Mouse (Mus musculus): ENCODE results near the gene Abcc5. TPM values are rescaled to one million over a fixed set of nuclear protein-coding genes. Genes with fewer than 3 reads are reported as not detected.
"Not testable (repeated sequence)": the region's sequence is repeated elsewhere in the genome, so short reads cannot be mapped to it uniquely, and the experiment has no call there.

Abcc5 gene
- total RNA-seq, 2 experiments from 2014 or later: 60.7 to 61.2 TPM

GRCm38 (mm10) chr16:20371731-20372130 lies 54.5 kb downstream of the Abcc5 start:
- intact Hi-C loops (cut with DNase I): no loop called here
- no peak for DNase-seq

- intact Hi-C loops (cut with DNase I): no loop called here
- no peak for DNase-seq
Measured at GRCm38 (mm10) chr16:20368221-20368620, 58.0 kb downstream of the Abcc5 start.

GRCm38 (mm10) chr16:20362121-20362520 lies 64.1 kb downstream of the Abcc5 start:
- intact Hi-C loops (cut with DNase I): loop anchor here (5.0 kb wide), 1 partner anchor 40 kb away; no protein-coding TSS in a partner anchor
- DNase-seq: no peak

GRCm38 (mm10) chr16:20361496-20361895 lies 64.7 kb downstream of the Abcc5 start:
- DNase-seq: not testable (repeated sequence)
- intact Hi-C loops (cut with DNase I): loop anchor here (5.0 kb wide), 1 partner anchor 41 kb away; no protein-coding TSS in a partner anchor

- no peak for DNase-seq
- intact Hi-C loops (cut with DNase I): loop anchor here (5.0 kb wide), 1 partner anchor 43 kb away; no protein-coding TSS in a partner anchor
Measured at GRCm38 (mm10) chr16:20359643-20360295, 66.4 kb downstream of the Abcc5 start.

GRCm38 (mm10) chr16:20357837-20358236 lies 68.4 kb downstream of the Abcc5 start:
- DNase-seq: no peak
- intact Hi-C loops (cut with DNase I): no loop called here

GRCm38 (mm10) chr16:20354762-20355161 lies 71.4 kb downstream of the Abcc5 start:
- DNase-seq: no peak
- intact Hi-C loops (cut with DNase I): no loop called here

GRCm38 (mm10) chr16:20354011-20354410 lies 72.2 kb downstream of the Abcc5 start:
- no peak for DNase-seq
- intact Hi-C loops (cut with DNase I): no loop called here

GRCm38 (mm10) chr16:20345464-20345863 lies 80.7 kb downstream of the Abcc5 start:
- DNase-seq: no peak
- intact Hi-C loops (cut with DNase I): no loop called here

- DNase-seq: no peak
- intact Hi-C loops (cut with DNase I): no loop called here
Measured at GRCm38 (mm10) chr16:20338616-20339015, 87.6 kb downstream of the Abcc5 start.

- no peak for DNase-seq
- intact Hi-C loops (cut with DNase I): no loop called here
Measured at GRCm38 (mm10) chr16:20334918-20335317, 91.3 kb downstream of the Abcc5 start.

- no peak for DNase-seq
- intact Hi-C loops (cut with DNase I): no loop called here
Measured at GRCm38 (mm10) chr16:20328306-20328705, 97.9 kb downstream of the Abcc5 start.

GRCm38 (mm10) chr16:20325286-20325685 lies 100.9 kb downstream of the Abcc5 start, which contains the start of gene Cyp2ab1:
TSS of gene Cyp2ab1 (minus strand) at chr16:20325404.
- no peak for DNase-seq
- intact Hi-C loops (cut with DNase I): no loop called here

GRCm38 (mm10) chr16:20323907-20324306 lies 102.3 kb downstream of the Abcc5 start:
- no peak for DNase-seq
- intact Hi-C loops (cut with DNase I): no loop called here

GRCm38 (mm10) chr16:20322274-20322673 lies 103.9 kb downstream of the Abcc5 start:
- DNase-seq: no peak
- intact Hi-C loops (cut with DNase I): no loop called here

GRCm38 (mm10) chr16:20316770-20317169 lies 109.4 kb downstream of the Abcc5 start:
- intact Hi-C loops (cut with DNase I): no loop called here
- no peak for DNase-seq

GRCm38 (mm10) chr16:20315266-20315665 lies 110.9 kb downstream of the Abcc5 start:
- intact Hi-C loops (cut with DNase I): no loop called here
- DNase-seq: no peak

GRCm38 (mm10) chr16:20312272-20312671 lies 113.9 kb downstream of the Abcc5 start:
- no peak for DNase-seq
- intact Hi-C loops (cut with DNase I): no loop called here

GRCm38 (mm10) chr16:20301770-20302649 lies 124.2 kb downstream of the Abcc5 start, which contains the start of gene Parl:
TSS of gene Parl (minus strand) at chr16:20302387.
- intact Hi-C loops (cut with DNase I): loop anchor here (2.0 to 10.0 kb wide), 2 partner anchors 89 to 577 kb away; no protein-coding TSS in a partner anchor
- peak; percentile 66 to 74 for DNase-seq

GRCm38 (mm10) chr16:20300076-20300475 lies 126.1 kb downstream of the Abcc5 start:
- intact Hi-C loops (cut with DNase I): loop anchor here (10.0 kb wide), 1 partner anchor 575 kb away; no protein-coding TSS in a partner anchor
- DNase-seq: no peak

Measured in gastrocnemius, postnatal 36 days (tissue).